Mouse (Mus musculus) E14TG2a.4 (cell line): ENCODE measurements at regions not wholly inside any gene's neighbourhood (a gene's known extent, or its start where the extent isn't known, plus 50 kb on each side); places are given as distances from the start of the nearest gene placed in this dataset.

ENCODE experiments used
- CTCF ChIP-seq: conservative IDR thresholded peaks from 2 replicates; pipeline ENCODE4 v1.5.1; 2014; ENCODE audit warnings: low read length
- POU5F1 ChIP-seq: IDR thresholded peaks from 2 replicates; pipeline ENCODE4 v1.6.1; 2014; ENCODE audit warnings: low read length, borderline replicate concordance

DNA sequence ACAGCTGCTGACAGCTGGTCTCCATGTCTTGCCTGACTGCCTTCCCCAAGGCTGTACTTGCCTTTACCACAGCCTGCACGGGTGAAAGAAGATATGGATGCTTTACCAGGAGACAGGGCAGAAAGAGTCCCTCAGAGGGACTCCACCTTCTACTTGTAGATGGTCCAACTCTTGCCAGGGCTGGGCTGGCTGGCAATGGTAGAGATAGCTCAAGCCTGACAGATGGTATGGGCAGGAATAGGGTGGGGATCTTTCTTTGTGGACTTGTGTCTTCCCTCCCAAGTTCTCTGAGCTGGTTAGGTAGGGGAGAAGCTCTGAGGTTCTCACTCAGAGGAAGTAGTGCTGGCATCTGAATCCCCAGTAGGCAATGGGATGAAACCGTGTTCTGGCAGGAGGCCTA, 93.9 kb upstream of the Ret start:
- no peak for TF ChIP-seq CTCF
- TF ChIP-seq POU5F1, result no peak
